Mouse (Mus musculus): ENCODE results near the gene Fsd2. TPM values are rescaled to one million over a fixed set of nuclear protein-coding genes. Genes with fewer than 3 reads are reported as not detected.

Fsd2 gene
- total and polyA plus RNA-seq, 3 experiments: 0.26 to 1.6 (median 0.54) TPM

- Histone ChIP-seq H3K27me3 (replicated peaks) (no peaks in the 10 kb centered on the region), H3K9me3 (replicated peaks; ENCODE audit: low read length) (peaks cover 24% of the 10 kb centered on the region), H3K27ac (ENCODE audit: insufficient read depth, low read depth) (no peak overlapping the region), H3K79me2 (replicated peaks; ENCODE audit: control insufficient read depth, extremely low read depth, insufficient read depth, poor library complexity, severe bottlenecking) (no peaks in the 10 kb centered on the region), H3K4me1 (ENCODE audit: control insufficient read depth in 1 of 2, insufficient read depth in 2 of 2) (peaks cover 0 to 5% of the 10 kb centered on the region in 2 experiments; a peak in 1 of 4 replicates), H3K36me3 (replicated peaks in 1 of 2; ENCODE audit: control insufficient read depth in 1 of 2, insufficient read depth in 1 of 2, low read length in 1 of 2) (peaks cover 35 to 62% of the 10 kb centered on the region in 2 experiments), H3K4me2 (ENCODE audit: insufficient read depth, low read depth, poor library complexity, severe bottlenecking) (no peak overlapping the region), H3K9ac (ENCODE audit: insufficient read depth, low read depth) (no peak overlapping the region), H3K4me3 (replicated peaks in 1 of 3; ENCODE audit: low read depth in 2 of 3, low read length in 2 of 3, poor library complexity in 1 of 3) (no peak overlapping the region)
- TF ChIP-seq EP300 (IDR thresholded peaks at IDR 0.05; ENCODE audit: low read length) (no peak), BHLHE40 (IDR thresholded peaks at IDR 0.05; ENCODE audit: low read depth, low read length) (no peak), MYC (IDR thresholded peaks at IDR 0.05; ENCODE audit: low read depth, low read length) (no peak), E2F4 (IDR thresholded peaks at IDR 0.05; ENCODE audit: insufficient replicate concordance, low read depth, low read length) (no peak), MAZ (IDR thresholded peaks at IDR 0.05; ENCODE audit: low read depth, low read length) (no peak), RCOR1 (conservative IDR thresholded peaks at IDR 0.05; ENCODE audit: low read depth, low read length) (no peak), ETS1 (conservative IDR thresholded peaks at IDR 0.05; ENCODE audit: low read depth, low read length) (no peak), GABPA (IDR thresholded peaks at IDR 0.05; ENCODE audit: insufficient replicate concordance, low read depth, low read length) (no peak), IRF4 (IDR thresholded peaks at IDR 0.05; ENCODE audit: low read depth, low read length) (no peak), SMC3 (IDR thresholded peaks at IDR 0.05; ENCODE audit: low read depth, low read length) (no peak), PAX5 (IDR thresholded peaks at IDR 0.05; ENCODE audit: low read length) (no peak), NELFE (IDR thresholded peaks at IDR 0.05; ENCODE audit: low read depth, low read length) (no peak), JUND (conservative IDR thresholded peaks at IDR 0.05; ENCODE audit: low read depth, low read length) (no peak), RAD21 (IDR thresholded peaks at IDR 0.05; ENCODE audit: low read depth, low read length) (no peak)
- dilution Hi-C loops (cut with MboI; ENCODE audit: extremely low pct_ligation_motif_present, extremely low pct_unique_long_range_greater_than_20kb, low sequenced_read_pairs) (no loop called here), in situ Hi-C loops (cut with MboI; ENCODE audit: low pct_ligation_motif_present, low pct_unique_long_range_greater_than_20kb, low sequenced_read_pairs) (no loop called here)
- DNase-seq (ENCODE audit: extremely low read depth): no peak
Measured at GRCm38 (mm10) chr7:81536478-81536877, 30.3 kb downstream of the Fsd2 start.

DNA sequence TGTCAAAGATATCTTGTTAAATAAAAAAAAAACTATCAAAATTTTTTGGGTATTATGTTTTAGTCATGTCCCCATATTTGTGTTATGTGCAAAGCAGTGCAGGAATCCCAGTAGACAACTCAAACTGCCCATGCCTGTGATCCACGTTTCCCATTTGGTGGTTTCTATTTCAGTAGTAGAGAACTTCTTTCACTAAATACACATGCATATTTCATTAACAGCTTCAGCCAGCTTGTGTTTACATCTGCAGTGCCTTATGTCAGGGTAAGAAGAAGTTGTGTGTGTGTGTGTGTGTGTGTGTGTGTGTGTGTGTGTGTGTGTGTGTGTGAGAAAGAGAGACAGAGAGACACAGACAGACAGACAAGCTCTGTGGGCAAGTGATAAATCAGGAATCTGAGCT, 35.3 kb downstream of the Fsd2 start:
- H3K4me1 ChIP-seq (ENCODE audit: control insufficient read depth in 1 of 2, insufficient read depth in 2 of 2): peaks cover 3 to 29% of the 10 kb centered on the region in 2 experiments
- dilution Hi-C loops (cut with MboI; ENCODE audit: extremely low pct_ligation_motif_present, extremely low pct_unique_long_range_greater_than_20kb, low sequenced_read_pairs) (no loop called here), in situ Hi-C loops (cut with MboI; ENCODE audit: low pct_ligation_motif_present, low pct_unique_long_range_greater_than_20kb, low sequenced_read_pairs) (no loop called here)
- no peak overlapping the region for H3K4me3 ChIP-seq (replicated peaks in 1 of 3; ENCODE audit: low read depth in 2 of 3, low read length in 2 of 3, poor library complexity in 1 of 3)
- no peaks in the 10 kb centered on the region for H3K27me3 ChIP-seq (replicated peaks)
- no peak overlapping the region for H3K4me2 ChIP-seq (ENCODE audit: insufficient read depth, low read depth, poor library complexity, severe bottlenecking)
- no peak for DNase-seq (ENCODE audit: extremely low read depth)
- peaks cover 8% of the 10 kb centered on the region for H3K79me2 ChIP-seq (replicated peaks; ENCODE audit: control insufficient read depth, extremely low read depth, insufficient read depth, poor library complexity, severe bottlenecking)
- H3K36me3 ChIP-seq (replicated peaks in 1 of 2; ENCODE audit: control insufficient read depth in 1 of 2, insufficient read depth in 1 of 2, low read length in 1 of 2): peaks cover 65 to 93% of the 10 kb centered on the region in 2 experiments
- no peak for TF ChIP-seq GABPA (IDR thresholded peaks at IDR 0.05; ENCODE audit: insufficient replicate concordance, low read depth, low read length)
- no peak for TF ChIP-seq ZMIZ1 (IDR thresholded peaks at IDR 0.05; ENCODE audit: low read depth, low read length)
- no peak for TF ChIP-seq PAX5 (IDR thresholded peaks at IDR 0.05; ENCODE audit: low read length)
- TF ChIP-seq SIN3A (IDR thresholded peaks at IDR 0.05; ENCODE audit: low read length): no peak
- no peak for TF ChIP-seq RCOR1 (conservative IDR thresholded peaks at IDR 0.05; ENCODE audit: low read depth, low read length)
- TF ChIP-seq CTCF (conservative IDR thresholded peaks at IDR 0.05 in 1 of 2, IDR thresholded peaks at IDR 0.05 in 1 of 2; ENCODE audit: low read depth in 2 of 2, low read length in 2 of 2): no peak
- TF ChIP-seq JUND (conservative IDR thresholded peaks at IDR 0.05; ENCODE audit: low read depth, low read length): no peak
- no peak for TF ChIP-seq POLR2AphosphoS2 (IDR thresholded peaks at IDR 0.05; ENCODE audit: low read depth, low read length)
- TF ChIP-seq MAFK (IDR thresholded peaks at IDR 0.05; ENCODE audit: insufficient replicate concordance, low read length): no peak
- no peak for TF ChIP-seq EP300 (IDR thresholded peaks at IDR 0.05; ENCODE audit: low read length)
- TF ChIP-seq MAZ (IDR thresholded peaks at IDR 0.05; ENCODE audit: low read depth, low read length): no peak
- no peak for TF ChIP-seq MXI1 (IDR thresholded peaks at IDR 0.05; ENCODE audit: low read depth, low read length)
- no peak overlapping the region for H3K27ac ChIP-seq (ENCODE audit: insufficient read depth, low read depth)
- no peak overlapping the region for H3K9ac ChIP-seq (ENCODE audit: insufficient read depth, low read depth)
- peaks cover 24% of the 10 kb centered on the region for H3K9me3 ChIP-seq (replicated peaks; ENCODE audit: low read length)

Data from CH12.LX (cell line).